Mouse (Mus musculus) thymus, adult 2 months (tissue): Measurements from ENCODE around the gene Krcc1.

Experiments
- CTCF ChIP-seq: fragments of 200-500 bp; IDR thresholded peaks from 2 replicates; pipeline ENCODE4 v1.5.1; 2012; ENCODE audit warnings: mild to moderate bottlenecking, control low read depth, low read length, moderate library complexity, borderline replicate concordance; ENCODE audit not compliant: control insufficient read depth, poor library complexity, insufficient read depth; ENCODE audit errors: extremely low read depth
- POLR2A ChIP-seq: fragments of 200-500 bp; IDR thresholded peaks from 2 replicates; pipeline ENCODE4 v1.6.1; 2012; ENCODE audit warnings: mild to moderate bottlenecking, low read length, control low read depth, moderate library complexity; ENCODE audit not compliant: control insufficient read depth, poor library complexity, insufficient read depth; ENCODE audit errors: extremely low read depth

GRCm38 (mm10) chr6:71235121-71235520, 36.4 kb upstream of the Krcc1 start:
- no peak for TF ChIP-seq CTCF
- TF ChIP-seq POLR2A, result no peak
